Mouse (Mus musculus) thymus, postnatal 0 days (tissue): ENCODE data around the gene Ankrd28. TPM values are rescaled to one million over a fixed set of nuclear protein-coding genes. Genes with fewer than 3 reads are reported as not detected.

ENCODE experiments used
- DNase-seq: peaks from one replicate; pipeline ENCODE4 v3.0.0-alpha.2; 2015; ENCODE audit warnings: low spot score
- polyA plus RNA-seq: library from polyadenylated mRNA; unstranded; fragments of >200 nt; fragmentation: Nextera tagmentation; extraction: Ambion mirVana; gene quantifications from 2 replicates; pipeline ENCODE4 v1.2.1, GENCODE M21; 2015

Gene Ankrd28
- polyA plus RNA-seq, 1 experiment from 2014 or later = 11.1 TPM

- DNase-seq = no peak
Measured at GRCm38 (mm10) chr14:31652106-31652505, 178.3 kb downstream of the Ankrd28 start.

GRCm38 (mm10) chr14:31651206-31651605 is 179.2 kb downstream of the Ankrd28 start:
- no peak for DNase-seq

- DNase-seq = no peak
Measured at GRCm38 (mm10) chr14:31650347-31650746, 180.1 kb downstream of the Ankrd28 start.

Other genes starting within 250 kb of the Ankrd28 start
- 91.4 and 93.9 TPM in 2 replicates for gene Colq, start 239.3 kb downstream of the Ankrd28 start, polyA plus RNA-seq
- 2.6 and 3.2 TPM in 2 replicates for gene Gm49387, start 189.8 kb downstream of the Ankrd28 start, polyA plus RNA-seq
- 21.2 and 23.2 TPM in 2 replicates for gene Btd, start 189.6 kb downstream of the Ankrd28 start, polyA plus RNA-seq
- gene Hacl1, start 189.4 kb downstream of the Ankrd28 start, polyA plus RNA-seq = 19.6 and 31.3 TPM in 2 replicates
- 0.82 and 0.86 TPM in 2 replicates for gene Galnt15, start 198.3 kb upstream of the Ankrd28 start, polyA plus RNA-seq